Mouse (Mus musculus): Measurements from ENCODE around the gene Trim21. TPM values are rescaled to one million over a fixed set of nuclear protein-coding genes. Genes with fewer than 3 reads are reported as not detected.
A peak's percentile ranks its signal among the peaks of the same experiment; 100 is the strongest.

Gene Trim21
- total RNA-seq (2021): 1 to 10 TPM; 4.4 to 4.6 TPM
- long read RNA-seq, experiment 1, partial matches to known transcripts: 0 of 5 reads
- long read RNA-seq, experiment 1, other reads (novel, unspliced or antisense): 1 of 5 reads
- long read RNA-seq, experiment 2, partial matches to known transcripts: 0 of 4 reads
- long read RNA-seq, experiment 2, other reads (novel, unspliced or antisense): 2 of 4 reads

DNA sequence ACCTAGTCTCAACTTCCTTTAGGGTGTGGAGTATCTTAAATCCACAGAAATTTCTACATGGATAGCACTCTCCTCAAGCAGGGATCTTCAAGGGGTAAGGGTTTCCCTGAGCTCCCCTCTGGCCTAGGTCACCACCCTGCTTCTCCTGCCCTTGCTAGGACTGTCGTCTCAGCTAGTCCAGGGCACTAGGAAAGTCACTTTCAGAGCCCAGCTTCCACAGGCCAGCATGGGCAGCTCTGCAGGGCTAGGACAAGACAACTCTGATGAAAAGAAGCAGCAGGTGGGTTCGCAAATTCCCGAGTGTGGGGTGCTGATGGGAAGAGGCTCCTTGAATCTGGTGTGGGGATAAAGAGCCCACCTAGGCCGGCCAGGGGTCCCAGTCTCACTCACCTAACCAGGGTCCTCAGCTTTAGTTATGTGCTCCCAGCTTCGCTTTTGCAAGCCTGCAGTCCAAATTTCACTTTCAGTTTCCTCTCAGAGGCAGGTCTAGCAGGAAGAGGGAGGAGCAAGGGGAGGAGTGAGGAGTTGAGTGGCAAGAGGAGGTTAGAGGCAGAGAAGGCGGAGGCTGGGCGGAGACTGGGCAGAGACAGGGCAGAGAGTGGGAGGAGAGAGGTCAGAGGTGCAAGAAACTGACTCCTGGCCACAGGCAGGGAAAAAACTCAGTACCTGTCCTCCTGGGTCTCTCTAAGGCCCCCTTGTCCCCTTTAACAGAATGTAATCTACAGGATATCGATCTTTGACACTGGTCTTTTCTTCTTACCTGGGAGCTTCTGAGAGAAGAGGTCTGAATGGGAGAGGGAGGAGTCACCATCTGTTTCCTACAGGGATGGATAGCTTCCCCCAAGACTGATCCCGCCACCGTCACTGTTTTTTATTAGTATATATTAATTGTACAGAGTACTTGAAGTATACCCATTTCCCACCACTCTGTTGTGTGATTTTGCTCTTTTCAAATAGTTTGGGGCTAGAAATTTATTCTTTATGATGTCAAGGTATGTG is at the start of gene Trim21:
TSS of gene Trim21 (minus strand) at position 488 of the 999 bp plus-strand sequence.
- peak; percentile 70 for DNase-seq

- no peak for DNase-seq
Observed at GRCm38 (mm10) chr7:102597378-102598031, 32.2 kb upstream of the Trim21 start, which contains the start of gene Olfr552. TSS of gene Olfr552 (plus strand) at chr7:102597770.

DNA sequence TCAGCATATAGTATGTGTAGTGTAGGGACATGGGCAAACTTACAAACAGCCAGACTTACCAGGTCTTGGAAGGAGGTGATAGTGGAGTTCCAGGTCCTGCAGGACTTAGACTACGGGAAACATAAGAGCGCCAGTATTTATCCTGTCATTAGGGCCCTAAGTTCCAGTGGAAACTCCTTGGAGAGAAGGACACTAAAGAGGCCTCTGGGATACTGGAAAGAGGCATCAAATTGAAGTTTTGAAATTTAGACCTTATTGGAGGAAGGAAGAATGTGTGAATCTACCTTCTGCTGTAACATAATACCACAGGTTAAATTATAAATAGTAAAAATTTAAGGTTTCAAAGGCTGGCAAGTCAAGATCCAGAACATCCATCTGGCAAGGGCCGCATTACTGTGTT is 26.5 kb upstream of the Trim21 start, which contains the start of gene Olfr551:
TSS of gene Olfr551 (minus strand) at position 101 of the 400 bp plus-strand sequence.
- no peak for DNase-seq

GRCm38 (mm10) chr7:102575998-102576397 is 10.7 kb upstream of the Trim21 start:
- no peak for DNase-seq

- DNase-seq: no peak
Observed at GRCm38 (mm10) chr7:102573174-102573830, 8.0 kb upstream of the Trim21 start.

- no peak for DNase-seq
Observed at GRCm38 (mm10) chr7:102571142-102571541, 5.9 kb upstream of the Trim21 start, which contains the start of gene Olfr550. TSS of gene Olfr550 (plus strand) at chr7:102571442.

DNA sequence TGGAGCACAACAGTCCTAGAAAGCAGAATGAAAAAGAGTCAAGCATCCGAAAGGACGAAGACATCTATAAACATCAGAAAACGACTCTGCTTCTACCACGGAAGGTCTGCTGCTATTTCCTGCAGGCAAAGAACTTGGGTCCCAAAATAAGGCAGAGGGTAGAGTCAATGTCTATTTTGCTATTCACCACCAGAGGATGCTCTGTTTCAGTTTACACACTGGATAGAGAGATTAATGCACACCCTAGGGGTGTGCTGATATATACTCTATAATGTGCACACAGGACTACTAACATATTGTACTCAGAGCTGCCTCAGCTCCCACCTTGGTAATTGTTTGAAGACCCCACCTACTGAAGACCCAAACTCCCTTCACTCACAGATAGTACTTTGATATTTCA is 933 bp upstream of the Trim21 start:
- no peak for DNase-seq

DNA sequence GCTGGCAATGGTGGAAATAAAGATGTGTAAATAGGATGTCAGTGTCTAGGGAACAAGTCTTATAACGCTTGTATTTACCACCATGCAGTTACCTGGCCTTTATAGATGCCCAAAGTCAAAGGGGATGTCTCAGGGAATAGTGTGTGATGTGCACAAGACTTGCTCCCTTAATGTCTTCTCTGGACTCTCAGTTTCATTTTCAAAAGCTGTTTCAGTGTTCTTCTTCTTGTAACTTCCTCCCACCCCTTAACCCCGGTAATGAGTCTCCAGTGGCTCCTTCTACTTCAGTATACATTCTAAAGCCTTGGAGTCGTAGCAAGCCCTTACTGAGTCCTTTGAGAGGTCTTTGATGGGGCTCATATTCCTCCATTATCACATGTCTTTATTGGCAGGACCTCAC is 12.0 kb downstream of the Trim21 start:
- no peak for DNase-seq

- no peak for DNase-seq
Observed at GRCm38 (mm10) chr7:102549570-102549969, 15.7 kb downstream of the Trim21 start, which contains the start of gene Olfr549. TSS of gene Olfr549 (plus strand) at chr7:102549870.

DNA sequence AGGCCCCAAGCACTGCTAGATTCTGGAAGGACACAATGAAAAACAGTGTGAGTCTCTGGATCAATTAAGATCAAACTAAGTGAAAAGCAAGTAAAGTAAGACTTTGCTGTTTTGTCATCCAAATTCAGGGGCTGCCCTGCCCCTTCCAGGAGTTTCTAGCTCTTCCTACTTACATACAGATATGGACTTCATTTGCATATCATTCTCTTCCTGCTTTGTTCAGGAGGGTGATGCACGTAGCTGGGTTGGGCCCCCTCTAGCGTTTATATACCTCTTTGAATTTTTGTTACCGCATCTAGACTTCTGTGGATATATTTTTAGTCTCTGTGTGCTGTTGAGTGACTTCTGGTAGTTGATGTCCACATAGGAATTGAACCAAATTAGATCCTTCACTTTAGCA is 24.0 kb downstream of the Trim21 start:
- DNase-seq: no peak

GRCm38 (mm10) chr7:102540596-102540995 is 24.7 kb downstream of the Trim21 start, which contains the start of gene Olfr548-ps1:
TSS of gene Olfr548-ps1 (plus strand) at chr7:102540896.
- no peak for DNase-seq

DNA sequence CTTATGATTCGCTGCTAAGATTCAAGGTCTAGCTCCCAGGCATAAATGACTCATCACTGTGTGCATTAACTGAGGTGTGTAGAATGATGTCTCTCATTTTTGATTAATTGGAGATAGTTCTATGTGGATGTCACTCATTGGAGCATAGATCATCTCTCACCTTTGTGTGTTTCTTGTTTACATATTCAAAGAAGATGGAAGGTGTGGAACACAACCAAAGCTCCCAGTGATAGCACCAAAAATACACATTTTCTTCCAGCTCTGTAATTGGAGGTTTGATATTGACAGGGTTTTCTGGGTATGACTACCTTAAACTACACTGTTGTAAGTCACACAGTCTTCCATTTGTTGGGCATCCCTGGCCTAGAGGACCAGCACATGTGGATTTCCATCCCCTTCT is 30.8 kb downstream of the Trim21 start, which contains the start of gene Olfr547:
TSS of gene Olfr547 (plus strand) at position 301 of the 400 bp plus-strand sequence.
- DNase-seq: no peak

DNA sequence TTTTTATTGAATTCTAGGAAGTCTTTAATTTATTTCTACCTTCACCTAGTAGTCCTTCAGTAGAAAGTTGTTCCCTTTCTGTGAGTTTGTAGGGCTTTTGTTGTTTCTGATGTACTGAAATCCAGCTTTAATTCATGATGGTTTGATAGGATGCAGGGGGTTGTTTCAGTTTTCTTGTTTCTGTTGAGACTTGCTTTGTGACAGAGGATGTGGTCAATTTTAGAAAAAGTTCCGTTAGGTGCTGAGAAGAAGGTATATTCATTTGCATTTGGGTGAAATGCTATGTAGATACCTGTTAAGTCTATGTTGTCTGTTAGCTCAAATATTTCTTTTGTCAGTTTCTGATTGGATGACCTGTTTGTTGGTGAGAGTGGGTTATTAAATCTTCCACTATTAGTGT is 36.2 kb downstream of the Trim21 start:
- no peak for DNase-seq

GRCm38 (mm10) chr7:102517051-102517335 is 48.3 kb downstream of the Trim21 start:
- no peak for DNase-seq

GRCm38 (mm10) chr7:102516261-102517050 is 48.8 kb downstream of the Trim21 start:
- DNase-seq: no peak

DNA sequence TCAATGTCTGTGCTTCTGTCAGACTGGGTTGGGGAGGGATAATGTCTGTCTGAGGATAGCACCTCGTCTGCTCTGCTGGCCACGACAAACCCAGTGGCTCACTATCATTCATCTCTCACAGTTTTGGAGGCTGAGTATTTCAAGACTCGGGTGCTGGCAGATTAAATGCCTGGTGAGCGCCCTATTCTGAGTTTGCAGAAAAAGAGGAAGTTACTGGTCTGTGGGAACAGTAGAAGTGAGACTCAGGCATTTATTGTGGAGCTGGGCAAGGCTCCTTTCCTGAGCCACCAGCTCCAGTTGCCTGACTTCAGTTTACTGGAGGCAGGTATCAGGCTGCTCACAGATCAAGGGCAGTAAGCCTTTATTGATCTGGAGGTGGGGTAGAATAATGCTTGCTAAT is 51.1 kb downstream of the Trim21 start:
- no peak for DNase-seq

GRCm38 (mm10) chr7:102512814-102513435 is 52.4 kb downstream of the Trim21 start:
- DNase-seq: peak; percentile 94

DNA sequence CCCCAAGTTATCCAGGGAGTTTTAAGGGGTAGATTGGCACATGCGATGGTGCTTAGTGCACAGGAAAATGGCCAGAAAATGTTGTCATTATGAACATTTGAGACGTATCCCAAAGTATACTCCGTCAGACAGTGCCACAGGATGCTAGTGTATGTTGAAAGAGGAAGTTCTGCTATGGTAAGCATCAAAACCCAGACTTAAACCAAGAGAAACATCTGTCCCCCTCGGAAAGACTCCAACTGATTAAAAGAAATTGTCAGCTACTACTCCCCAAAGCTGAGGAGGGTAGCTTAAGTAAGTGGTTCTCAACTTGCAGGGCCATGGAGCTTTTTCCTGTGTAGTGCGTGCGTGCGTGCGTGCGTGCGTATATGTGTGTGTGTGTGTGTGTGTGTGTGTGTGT is 53.4 kb downstream of the Trim21 start:
- DNase-seq: no peak

DNA sequence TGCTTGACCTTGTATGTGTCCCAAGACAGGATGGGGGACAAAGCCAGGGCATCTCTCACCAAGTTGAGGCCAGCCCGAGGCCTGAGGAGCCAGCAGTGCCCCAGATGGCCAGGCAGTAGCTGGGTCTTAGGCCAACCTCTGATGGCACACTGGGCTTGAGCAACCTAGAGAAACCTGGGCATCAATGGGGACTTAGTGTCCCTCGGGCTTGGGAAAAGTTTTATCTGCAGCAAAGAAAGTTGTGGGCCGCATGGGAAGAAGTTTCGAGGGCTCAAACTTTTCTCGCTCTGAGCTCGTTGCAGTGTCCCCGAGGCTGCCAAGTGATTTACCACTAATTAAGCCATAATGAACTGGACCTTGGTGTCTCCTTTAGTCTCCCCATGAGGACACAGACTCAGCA is 55.6 kb downstream of the Trim21 start:
- DNase-seq: no peak

DNA sequence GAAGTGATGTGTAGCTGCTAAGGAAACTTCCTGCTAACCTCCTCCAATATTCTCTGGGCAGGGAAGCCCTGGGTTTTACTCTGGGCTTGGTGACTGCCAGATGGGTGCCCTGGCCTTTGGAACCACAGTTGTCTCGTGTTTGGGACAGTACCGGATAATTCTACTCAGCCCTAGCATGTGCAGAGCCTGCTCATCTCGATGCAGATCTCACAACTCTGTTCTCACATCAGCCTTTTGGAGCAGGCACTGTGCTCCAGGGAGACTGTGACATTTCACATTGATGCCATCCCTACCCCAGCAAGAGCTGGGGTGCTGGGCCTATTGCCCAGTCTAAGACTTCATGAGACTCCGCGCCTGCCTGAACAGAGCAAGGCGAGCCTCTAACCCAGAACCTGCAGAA is 56.6 kb downstream of the Trim21 start:
- DNase-seq: no peak

DNA sequence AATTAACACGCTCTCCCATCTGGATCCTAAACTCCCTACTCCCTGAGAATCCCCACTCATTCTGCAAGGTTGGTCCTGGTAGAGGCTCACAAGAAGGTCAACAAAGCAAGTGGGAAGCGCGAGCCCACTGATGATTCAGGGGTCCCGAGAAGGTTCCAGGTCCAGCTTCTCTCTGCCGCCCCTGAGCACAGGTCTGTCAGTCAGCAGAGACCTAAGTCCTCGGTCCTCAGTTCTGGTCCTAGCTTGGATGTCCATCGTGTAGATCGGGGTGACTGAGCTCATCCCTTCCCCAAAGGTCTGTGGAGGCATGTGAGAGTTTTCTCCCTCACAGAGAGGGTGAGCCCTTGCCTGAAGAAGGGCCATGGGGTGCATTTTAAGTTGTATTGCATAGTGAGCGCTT is 57.2 kb downstream of the Trim21 start:
- no peak for DNase-seq

Data from gastrocnemius, postnatal 10 days (tissue).